Mouse (Mus musculus): ENCODE results near the gene Ecsit. TPM values are rescaled to one million over a fixed set of nuclear protein-coding genes. Genes with fewer than 3 reads are reported as not detected.
A peak's percentile ranks its signal among the peaks of the same experiment; 100 is the strongest.

Ecsit gene
- polyA plus RNA-seq, 1 experiment from 2014 or later, result 50.5 TPM

DNA sequence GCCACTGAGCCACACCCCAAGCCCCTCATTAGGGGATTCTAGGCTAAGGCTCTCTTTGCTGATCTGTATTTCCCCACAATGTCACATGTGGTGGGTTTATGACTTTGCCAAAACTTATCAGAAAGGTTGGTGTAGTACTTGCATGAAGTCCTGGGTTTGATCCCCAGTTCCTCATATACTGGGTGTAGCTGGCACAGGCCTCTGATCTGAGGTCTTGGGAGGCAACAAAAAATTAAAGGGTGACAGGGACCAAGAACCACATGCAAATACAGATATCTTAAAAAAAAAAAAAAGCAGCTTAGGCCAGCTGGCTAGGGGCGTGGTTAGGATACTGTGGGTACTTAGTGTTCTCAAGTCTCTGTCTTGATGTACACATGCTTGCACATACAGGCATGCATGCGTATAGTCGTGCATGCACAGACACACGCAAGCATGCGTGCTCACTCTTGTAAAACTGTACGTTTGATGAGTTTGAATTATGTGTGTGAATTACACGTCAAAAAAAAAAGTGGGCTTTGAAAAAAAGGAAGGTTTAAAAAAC lies 37.9 kb upstream of the Ecsit start:
- no peak for ATAC-seq (ENCODE audit: insufficient number of reproducible peaks, insufficient read depth, low FRiP score, low read depth)
- WGBS, result 77% methylated on average over 7 of the region's 7 CpGs
- no peak overlapping the region for H3K4me3 ChIP-seq (ENCODE audit: control insufficient read depth in 1 of 2, insufficient read depth in 1 of 2, low read depth in 1 of 2, low read length in 2 of 2)
- no peaks in the 10 kb centered on the region for H3K4me1 ChIP-seq (ENCODE audit: control insufficient read depth in 2 of 2, insufficient read depth in 2 of 2, low read length in 2 of 2)
- H3K27me3 ChIP-seq (ENCODE audit: control insufficient read depth, insufficient read depth, low read length), result no peaks in the 10 kb centered on the region
- H3K27ac ChIP-seq (replicated peaks in 1 of 2; ENCODE audit: control insufficient read depth in 1 of 2, insufficient read depth in 1 of 2, low read depth in 2 of 2, low read length in 2 of 2), result no peak overlapping the region
- no peaks in the 10 kb centered on the region for H3K36me3 ChIP-seq (ENCODE audit: control insufficient read depth, insufficient read depth, low read length)
- H3K9ac ChIP-seq (ENCODE audit: low read length), result no peak overlapping the region
- no peaks in the 10 kb centered on the region for H3K9me3 ChIP-seq (ENCODE audit: control insufficient read depth, low read length)
- H3K4me2 ChIP-seq (ENCODE audit: low read length), result no peak overlapping the region

DNA sequence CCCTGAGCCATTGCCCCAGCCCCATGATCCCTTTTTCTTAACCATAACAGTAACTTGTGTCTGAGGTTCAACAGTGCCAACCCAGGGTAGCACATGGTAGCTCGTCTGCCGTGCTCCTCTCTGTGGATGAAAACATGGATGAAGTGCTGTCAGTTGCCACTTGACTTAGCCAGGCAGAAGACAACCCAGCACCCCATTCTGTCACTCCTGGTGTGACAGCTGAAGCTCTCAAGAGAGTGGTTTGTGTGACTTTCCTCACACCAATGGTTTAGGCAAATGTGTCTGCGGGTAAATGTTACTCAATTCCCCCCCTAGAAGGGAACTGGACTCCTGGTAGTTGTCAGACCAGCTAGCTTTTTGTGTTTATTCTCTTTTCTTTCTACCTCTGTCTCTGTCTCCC lies 36.8 kb upstream of the Ecsit start:
- no peak overlapping the region for H3K9ac ChIP-seq (ENCODE audit: low read length)
- ATAC-seq (ENCODE audit: insufficient number of reproducible peaks, insufficient read depth, low FRiP score, low read depth), result no peak
- no peaks in the 10 kb centered on the region for H3K36me3 ChIP-seq (ENCODE audit: control insufficient read depth, insufficient read depth, low read length)
- no peak overlapping the region for H3K4me3 ChIP-seq (ENCODE audit: control insufficient read depth in 1 of 2, insufficient read depth in 1 of 2, low read depth in 1 of 2, low read length in 2 of 2)
- H3K27me3 ChIP-seq (ENCODE audit: control insufficient read depth, insufficient read depth, low read length), result no peaks in the 10 kb centered on the region
- H3K4me1 ChIP-seq (ENCODE audit: control insufficient read depth in 2 of 2, insufficient read depth in 2 of 2, low read length in 2 of 2), result peaks cover 0 to 6% of the 10 kb centered on the region in 2 experiments; a peak in 2 of 4 replicates
- H3K9me3 ChIP-seq (ENCODE audit: control insufficient read depth, low read length), result no peaks in the 10 kb centered on the region
- no peak overlapping the region for H3K27ac ChIP-seq (replicated peaks in 1 of 2; ENCODE audit: control insufficient read depth in 1 of 2, insufficient read depth in 1 of 2, low read depth in 2 of 2, low read length in 2 of 2)
- WGBS, result 47% methylated on average over 3 of the region's 3 CpGs
- no peak overlapping the region for H3K4me2 ChIP-seq (ENCODE audit: low read length)

GRCm38 (mm10) chr9:22121545-22121944 lies 36.3 kb upstream of the Ecsit start:
- Histone ChIP-seq H3K9ac (ENCODE audit: low read length) (no peak overlapping the region), H3K4me3 (ENCODE audit: control insufficient read depth in 1 of 2, insufficient read depth in 1 of 2, low read depth in 1 of 2, low read length in 2 of 2) (no peak overlapping the region), H3K27ac (replicated peaks in 1 of 2; ENCODE audit: control insufficient read depth in 1 of 2, insufficient read depth in 1 of 2, low read depth in 2 of 2, low read length in 2 of 2) (no peak overlapping the region), H3K9me3 (ENCODE audit: control insufficient read depth, low read length) (no peaks in the 10 kb centered on the region), H3K4me1 (ENCODE audit: control insufficient read depth in 2 of 2, insufficient read depth in 2 of 2, low read length in 2 of 2) (peaks cover 0 to 6% of the 10 kb centered on the region in 2 experiments; a peak in 2 of 4 replicates), H3K4me2 (ENCODE audit: low read length) (no peak overlapping the region), H3K27me3 (ENCODE audit: control insufficient read depth, insufficient read depth, low read length) (no peaks in the 10 kb centered on the region), H3K36me3 (ENCODE audit: control insufficient read depth, insufficient read depth, low read length) (no peaks in the 10 kb centered on the region)
- no peak for ATAC-seq (ENCODE audit: insufficient number of reproducible peaks, insufficient read depth, low FRiP score, low read depth)

- Histone ChIP-seq H3K9me3 (ENCODE audit: control insufficient read depth, low read length) (no peaks in the 10 kb centered on the region), H3K36me3 (ENCODE audit: control insufficient read depth, insufficient read depth, low read length) (no peaks in the 10 kb centered on the region), H3K27me3 (ENCODE audit: control insufficient read depth, insufficient read depth, low read length) (no peaks in the 10 kb centered on the region), H3K4me1 (ENCODE audit: control insufficient read depth in 2 of 2, insufficient read depth in 2 of 2, low read length in 2 of 2) (peaks cover 4 to 10% of the 10 kb centered on the region in 2 experiments), H3K27ac (replicated peaks in 1 of 2; ENCODE audit: control insufficient read depth in 1 of 2, insufficient read depth in 1 of 2, low read depth in 2 of 2, low read length in 2 of 2) (no peak overlapping the region), H3K4me2 (ENCODE audit: low read length) (no peak overlapping the region), H3K9ac (ENCODE audit: low read length) (no peak overlapping the region), H3K4me3 (ENCODE audit: control insufficient read depth in 1 of 2, insufficient read depth in 1 of 2, low read depth in 1 of 2, low read length in 2 of 2) (no peak overlapping the region)
- ATAC-seq (ENCODE audit: insufficient number of reproducible peaks, insufficient read depth, low FRiP score, low read depth), result no peak
- 82% methylated on average over 4 of the region's 4 CpGs for WGBS
Measured at GRCm38 (mm10) chr9:22119543-22119942, 34.3 kb upstream of the Ecsit start.

DNA sequence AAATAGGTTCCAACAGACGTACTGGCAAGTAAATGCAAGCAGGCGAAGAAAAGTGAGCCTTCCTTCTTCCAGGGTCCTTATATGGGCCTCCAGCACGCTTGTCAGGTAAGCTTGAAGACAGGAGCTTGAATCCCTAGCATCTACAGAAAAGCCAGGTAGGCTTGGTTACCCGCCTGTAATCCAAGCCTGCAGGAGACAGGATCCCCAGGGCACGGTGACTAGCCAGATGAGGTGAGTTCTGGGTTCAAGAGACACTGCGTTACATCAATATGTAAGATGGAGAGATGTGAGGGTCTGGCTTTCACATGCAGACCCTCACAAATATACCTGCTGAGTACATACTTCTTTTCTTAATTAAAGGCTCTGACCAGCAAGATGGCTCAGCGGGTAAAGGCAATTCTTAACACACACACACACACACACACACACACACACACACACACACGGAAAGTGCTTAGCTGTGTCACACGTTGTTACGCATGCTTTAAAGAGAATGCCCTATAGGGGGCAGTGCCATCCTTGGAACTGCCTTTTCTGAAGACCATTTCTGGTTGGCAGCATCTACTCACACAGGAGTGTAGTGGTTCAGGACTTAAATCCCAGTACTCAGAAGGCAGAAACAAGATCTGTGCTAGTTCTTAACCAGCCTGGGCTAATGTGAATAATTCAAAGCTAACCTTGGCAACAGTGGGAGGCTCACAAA lies 32.7 kb upstream of the Ecsit start:
- Histone ChIP-seq H3K36me3 (ENCODE audit: control insufficient read depth, insufficient read depth, low read length) (peaks cover 14% of the 10 kb centered on the region), H3K4me2 (ENCODE audit: low read length) (peak overlapping the region; percentile 89), H3K27ac (replicated peaks in 1 of 2; ENCODE audit: control insufficient read depth in 1 of 2, insufficient read depth in 1 of 2, low read depth in 2 of 2, low read length in 2 of 2) (no peak overlapping the region), H3K27me3 (ENCODE audit: control insufficient read depth, insufficient read depth, low read length) (no peaks in the 10 kb centered on the region), H3K4me1 (ENCODE audit: control insufficient read depth in 2 of 2, insufficient read depth in 2 of 2, low read length in 2 of 2) (peaks cover 4 to 10% of the 10 kb centered on the region in 2 experiments), H3K9ac (ENCODE audit: low read length) (peak overlapping the region; percentile 89), H3K9me3 (ENCODE audit: control insufficient read depth, low read length) (no peaks in the 10 kb centered on the region), H3K4me3 (ENCODE audit: control insufficient read depth in 1 of 2, insufficient read depth in 1 of 2, low read depth in 1 of 2, low read length in 2 of 2) (peak overlapping the region in 1 of 2 experiments; percentile 79; a peak in 2 of 4 replicates)
- WGBS, result 42% methylated on average over 10 of the region's 10 CpGs
- no peak for ATAC-seq (ENCODE audit: insufficient number of reproducible peaks, insufficient read depth, low FRiP score, low read depth)

DNA sequence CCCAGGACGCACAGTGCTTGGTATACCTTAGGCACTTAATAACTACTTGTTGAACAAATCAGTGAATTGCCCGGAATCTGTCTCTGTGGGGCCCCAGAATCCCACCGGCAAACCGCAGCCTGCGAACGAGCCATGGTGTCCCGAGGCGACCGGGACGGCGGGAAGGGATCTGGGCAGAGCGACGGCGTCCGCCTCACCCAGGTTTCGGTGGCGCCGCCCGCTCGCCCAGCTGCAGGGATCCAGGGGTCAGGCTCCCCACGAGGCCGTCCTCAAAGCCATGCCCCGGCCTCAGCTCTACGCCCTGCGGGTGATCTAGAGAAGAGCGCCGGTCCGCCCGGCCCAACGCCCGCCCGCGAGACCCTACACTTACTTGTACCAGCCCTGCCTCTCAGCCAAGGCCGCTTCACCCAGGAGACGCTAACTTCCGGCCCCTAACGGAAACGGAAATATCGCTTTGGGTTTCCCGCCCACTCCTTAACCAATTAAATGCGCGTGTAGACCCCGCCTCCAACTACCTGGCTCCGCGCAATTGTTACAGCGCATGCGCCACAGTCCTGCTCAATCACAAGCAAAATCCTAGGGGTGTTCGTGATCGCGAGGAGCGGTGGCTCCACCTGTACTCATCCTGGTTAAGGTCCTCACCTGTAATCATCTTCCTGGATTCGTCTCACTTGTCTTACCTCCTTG lies 31.6 kb upstream of the Ecsit start, which contains the start of gene Elof1:
Gene Elof1 (minus strand): TSS at position 433 of the 687 bp plus-strand sequence.
- Histone ChIP-seq H3K4me1 (ENCODE audit: control insufficient read depth in 2 of 2, insufficient read depth in 2 of 2, low read length in 2 of 2) (peaks cover 4 to 10% of the 10 kb centered on the region in 2 experiments), H3K9me3 (ENCODE audit: control insufficient read depth, low read length) (no peaks in the 10 kb centered on the region), H3K4me2 (ENCODE audit: low read length) (peak within 1 kb of the TSS; percentile 89), H3K27me3 (ENCODE audit: control insufficient read depth, insufficient read depth, low read length) (no peaks in the 10 kb centered on the region), H3K36me3 (ENCODE audit: control insufficient read depth, insufficient read depth, low read length) (peaks cover 24% of the 10 kb centered on the region), H3K4me3 (ENCODE audit: control insufficient read depth in 1 of 2, insufficient read depth in 1 of 2, low read depth in 1 of 2, low read length in 2 of 2) (peak within 1 kb of the TSS; percentile 79 to 91), H3K9ac (ENCODE audit: low read length) (peak within 1 kb of the TSS; percentile 89), H3K27ac (replicated peaks in 1 of 2; ENCODE audit: control insufficient read depth in 1 of 2, insufficient read depth in 1 of 2, low read depth in 2 of 2, low read length in 2 of 2) (peak within 1 kb of the TSS; percentile 34 to 45; a peak in 3 of 4 replicates)
- ATAC-seq (ENCODE audit: insufficient number of reproducible peaks, insufficient read depth, low FRiP score, low read depth), result peak; percentile 85
- WGBS, result under 1% methylated on average over 52 of the region's 52 CpGs

GRCm38 (mm10) chr9:22116086-22116485 lies 30.8 kb upstream of the Ecsit start:
- whole genome bisulfite sequencing, result 33% methylated on average over 15 of the region's 15 CpGs
- ATAC-seq (ENCODE audit: insufficient number of reproducible peaks, insufficient read depth, low FRiP score, low read depth), result no peak
- Histone ChIP-seq H3K27me3 (ENCODE audit: control insufficient read depth, insufficient read depth, low read length) (no peaks in the 10 kb centered on the region), H3K4me2 (ENCODE audit: low read length) (peak overlapping the region; percentile 89), H3K27ac (replicated peaks in 1 of 2; ENCODE audit: control insufficient read depth in 1 of 2, insufficient read depth in 1 of 2, low read depth in 2 of 2, low read length in 2 of 2) (no peak overlapping the region; a peak in 1 of 4 replicates), H3K4me3 (ENCODE audit: control insufficient read depth in 1 of 2, insufficient read depth in 1 of 2, low read depth in 1 of 2, low read length in 2 of 2) (peak overlapping the region; percentile 79 to 91), H3K9me3 (ENCODE audit: control insufficient read depth, low read length) (no peaks in the 10 kb centered on the region), H3K36me3 (ENCODE audit: control insufficient read depth, insufficient read depth, low read length) (peaks cover 32% of the 10 kb centered on the region), H3K9ac (ENCODE audit: low read length) (peak overlapping the region; percentile 89), H3K4me1 (ENCODE audit: control insufficient read depth in 2 of 2, insufficient read depth in 2 of 2, low read length in 2 of 2) (peaks cover 4 to 10% of the 10 kb centered on the region in 2 experiments)

Data from heart, embryonic 14.5 days (tissue).